In genomic region chr2:52674886-52675277, GRCm38 (mm10) we compare ENCODE assay signal across 9 mouse cellular contexts. TPM values are rescaled to one million over a fixed set of nuclear protein-coding genes. Genes with fewer than 3 reads are reported as not detected.
DNase-seq lines count a peak whose midpoint lies in the region; ATAC-seq and TF ChIP-seq lines count a peak whose summit lies in the region.
"Had no signal": no experiment of that assay in that cellular context is flagged by ENCODE, and none has a peak within 500 bp of the region (broad histone marks: within the 10 kb centered on the region; RNA-seq: fewer than 3 reads in every experiment).

No protein-coding gene starts in this region.

- TF ChIP-seq CTCF in gastrocnemius, adult 2 months (IDR thresholded peaks at IDR 0.05): no peak
- no peak for TF ChIP-seq CTCF in liver, postnatal 0 days (IDR thresholded peaks at IDR 0.05; ENCODE audit: low read depth)

- TF ChIP-seq EP300 in liver, postnatal 0 days (IDR thresholded peaks at IDR 0.05; ENCODE audit: low read depth): no peak

- no peak for ATAC-seq in intestine, embryonic 16.5 days
- no peak for ATAC-seq in liver, postnatal 0 days

- peak overlapping the region; percentile 98 for H3K4me2 ChIP-seq in intestine, embryonic 16.5 days (ENCODE audit: low read depth, low read length)
- H3K4me2 ChIP-seq in liver, postnatal 0 days (ENCODE audit: low read depth, low read length): peak overlapping the region; percentile 84

- peaks cover 16% of the 10 kb centered on the region for H3K27me3 ChIP-seq in intestine, embryonic 16.5 days (replicated peaks; ENCODE audit: control insufficient read depth, insufficient read depth, low read length)
- peaks cover 26% of the 10 kb centered on the region for H3K27me3 ChIP-seq in liver, postnatal 0 days (ENCODE audit: insufficient read depth, low read length)

- no peaks in the 10 kb centered on the region for H3K9me3 ChIP-seq in intestine, embryonic 16.5 days (ENCODE audit: control insufficient read depth, low read length)
- no peaks in the 10 kb centered on the region for H3K9me3 ChIP-seq in liver, postnatal 0 days (ENCODE audit: low read length)

- H3K9ac ChIP-seq in intestine, embryonic 16.5 days (ENCODE audit: low read depth, low read length): no peak overlapping the region
- H3K9ac ChIP-seq in liver, postnatal 0 days (replicated peaks): no peak overlapping the region

- H3K27ac ChIP-seq in gastrocnemius, adult 2 months: no peak overlapping the region
- H3K27ac ChIP-seq in intestine, embryonic 16.5 days (ENCODE audit: low read length): no peak overlapping the region
- no peak overlapping the region for H3K27ac ChIP-seq in liver, postnatal 0 days (ENCODE audit: low read depth)

- under 1% methylated on average over 19 of the region's 19 CpGs for WGBS in intestine, embryonic 16.5 days
- WGBS in liver, postnatal 0 days (ENCODE audit: insufficient replicate concordance): 1% methylated on average over 19 of the region's 19 CpGs

- H3K4me3 ChIP-seq in gastrocnemius, adult 2 months: peak overlapping the region; percentile 89
- peak overlapping the region; percentile 67 for H3K4me3 ChIP-seq in intestine, embryonic 16.5 days (ENCODE audit: low read length)
- peak overlapping the region; percentile 60; the same call in 1 of the 2 replicates for H3K4me3 ChIP-seq in liver, postnatal 0 days (ENCODE audit: low read depth, low read length)

- H3K36me3 ChIP-seq in intestine, embryonic 16.5 days (ENCODE audit: control insufficient read depth, insufficient read depth, low read length): no peaks in the 10 kb centered on the region
- H3K36me3 ChIP-seq in liver, postnatal 0 days (replicated peaks; ENCODE audit: insufficient read depth, low read length): no peaks in the 10 kb centered on the region

- intact Hi-C loops in gastrocnemius, adult 2 months (cut with DNase I): no loop called here

- H3K4me1 ChIP-seq in intestine, embryonic 16.5 days (ENCODE audit: control insufficient read depth, insufficient read depth, low read length): peaks cover 12% of the 10 kb centered on the region
- peaks cover 7% of the 10 kb centered on the region; the same call in 1 of the 2 replicates for H3K4me1 ChIP-seq in liver, postnatal 0 days (ENCODE audit: insufficient read depth)

- DNase-seq in layer of hippocampus, adult 11-12 months (ENCODE audit: low spot score): peak; percentile 43
- DNase-seq in layer of hippocampus, adult 8-10 months (ENCODE audit: low spot score in 2 of 2): no peak
- DNase-seq in cerebellum, adult 18-20 months: peak; percentile 53 to 60
- DNase-seq in gastrocnemius, adult 2 months: peak; percentile 74
- DNase-seq in liver, postnatal 0 days: no peak
- DNase-seq in right cerebral cortex, postnatal 10 days (ENCODE audit: low spot score in 2 of 2): peak; percentile 47 to 49
- no peak for DNase-seq in frontal cortex, adult 2 months (ENCODE audit: extremely low spot score in 1 of 2, low spot score in 1 of 2)

RNA-seq across cellular contexts. Expression of gene Cacnb4, which starts 1.7 kb away (rescaled TPM):
- total RNA-seq in layer of hippocampus, adult 8-10 months (2022): 10 to 100 TPM; 79.3 to 85.5 (median 80.2) TPM
- under 1 TPM; 0.20 to 0.31 TPM for total RNA-seq in gastrocnemius, adult 2 months (2021)
- 0.39 and 0.54 TPM in 2 replicates for polyA plus RNA-seq in intestine, embryonic 16.5 days (2015; fragmentation: Nextera tagmentation; extraction: Ambion mirVana)
- 0.27 and 0.46 TPM in 2 replicates for polyA plus RNA-seq in liver, postnatal 0 days (2015; fragmentation: Nextera tagmentation; extraction: Ambion mirVana)
- 58.0 and 63.7 TPM in 2 replicates for polyA plus RNA-seq in frontal cortex, adult 2 months (2012; rRNA removed)
- total RNA-seq: MEL had no signal

Comparison
In these comparisons a context has a peak if more than half of its experiments do, and no peak if none do; other contexts are left out.
1. DNase-seq: peak in layer of hippocampus, adult 11-12 months (single experiment), cerebellum, adult 18-20 months (2 of 2), gastrocnemius, adult 2 months (single experiment) and right cerebral cortex, postnatal 10 days (2 of 2); none in layer of hippocampus, adult 8-10 months (0 of 2), liver, postnatal 0 days (single experiment) and frontal cortex, adult 2 months (0 of 2).
2. RNA of gene Cacnb4, which starts 1.7 kb away (polyA plus RNA-seq): 58.0 to 63.7 TPM in frontal cortex, adult 2 months; 0.39 to 0.54 TPM in intestine, embryonic 16.5 days and 0.27 to 0.46 TPM in liver, postnatal 0 days; every median in the first group is over 10 times any median in the second.
3. Peak in every context shown above with its lines, with median percentiles within 50 percentile points of each other: H3K4me3 ChIP-seq.